Mouse (Mus musculus) MEL (cell line): ENCODE measurements at regions not wholly inside any gene's neighbourhood (a gene's known extent, or its start where the extent isn't known, plus 50 kb on each side); places are given as distances from the start of the nearest gene placed in this dataset.

ENCODE experiments used
- CTCF ChIP-seq, 3 experiments: IDR thresholded peaks in 2 of 3; conservative IDR thresholded peaks in 1 of 3; 2 replicates each; pipeline ENCODE4 v1.5.1; 2011 to 2012; ENCODE audit warnings: low read length in 3 of 3, low read depth in 2 of 3, mild to moderate bottlenecking in 2 of 3, improper control_type of control experiment in 1 of 3, inconsistent platforms in 1 of 3, mixed read lengths in 1 of 3, moderate library complexity in 1 of 3; ENCODE audit not compliant: control insufficient read depth in 1 of 3, insufficient read depth in 1 of 3, poor library complexity in 1 of 3, severe bottlenecking in 1 of 3
- EP300 ChIP-seq, 2 experiments: IDR thresholded peaks; 2 replicates each; pipeline ENCODE4 v1.6.1; 2011; ENCODE audit warnings: improper control_type of control experiment in 2 of 2, low read length in 2 of 2, low read depth in 1 of 2, mild to moderate bottlenecking in 1 of 2
- MAX ChIP-seq: IDR thresholded peaks from 2 replicates; pipeline ENCODE4 v1.6.1; 2011; ENCODE audit warnings: low read length, improper control_type of control experiment
- MYB ChIP-seq: IDR thresholded peaks from 2 replicates; pipeline ENCODE4 v1.6.1; 2011; ENCODE audit warnings: mild to moderate bottlenecking, low read depth, low read length, improper control_type of control experiment
- NRF1 ChIP-seq: IDR thresholded peaks from 2 replicates; pipeline ENCODE4 v1.6.1; 2014; ENCODE audit warnings: low read depth, mild to moderate bottlenecking, inconsistent platforms, low read length, improper control_type of control experiment, moderate library complexity; ENCODE audit not compliant: poor library complexity, insufficient read depth, severe bottlenecking
- POLR2A ChIP-seq, 2 experiments: IDR thresholded peaks; 2 replicates each; pipeline ENCODE4 v1.6.1; 2011 to 2012; ENCODE audit warnings: low read length in 2 of 2, mild to moderate bottlenecking in 2 of 2, control low read depth in 1 of 2, improper control_type of control experiment in 1 of 2, low read depth in 1 of 2, moderate library complexity in 1 of 2; ENCODE audit not compliant: control insufficient read depth in 1 of 2, insufficient read depth in 1 of 2, poor library complexity in 1 of 2
- SMC3 ChIP-seq: IDR thresholded peaks from 2 replicates; pipeline ENCODE4 v1.6.1; 2011; ENCODE audit warnings: low read depth, low read length, improper control_type of control experiment
- TCF12 ChIP-seq: IDR thresholded peaks from 2 replicates; pipeline ENCODE4 v1.6.1; 2014; ENCODE audit warnings: low read depth, mild to moderate bottlenecking, inconsistent platforms, low read length, improper control_type of control experiment, moderate library complexity
- USF2 ChIP-seq, 2 experiments: IDR thresholded peaks; 2 replicates each; pipeline ENCODE4 v1.6.1; 2011 to 2012; ENCODE audit warnings: improper control_type of control experiment in 2 of 2, low read length in 2 of 2, borderline replicate concordance in 1 of 2, inconsistent platforms in 1 of 2, low read depth in 1 of 2, mild to moderate bottlenecking in 1 of 2; ENCODE audit not compliant: insufficient read depth in 1 of 2

- no peak for TF ChIP-seq USF2 (IDR thresholded peaks at IDR 0.05; ENCODE audit: borderline replicate concordance in 1 of 2, insufficient read depth in 1 of 2, low read depth in 1 of 2, low read length in 2 of 2)
- TF ChIP-seq CTCF (IDR thresholded peaks at IDR 0.05 in 2 of 3, conservative IDR thresholded peaks at IDR 0.05 in 1 of 3; ENCODE audit: control insufficient read depth in 1 of 3, insufficient read depth in 1 of 3, low read depth in 2 of 3, low read length in 3 of 3, poor library complexity in 1 of 3, severe bottlenecking in 1 of 3), result no peak
- no peak for TF ChIP-seq EP300 (IDR thresholded peaks at IDR 0.05; ENCODE audit: low read depth in 1 of 2, low read length in 2 of 2)
- TF ChIP-seq POLR2A (IDR thresholded peaks at IDR 0.05; ENCODE audit: control insufficient read depth in 1 of 2, insufficient read depth in 1 of 2, low read depth in 1 of 2, low read length in 2 of 2, poor library complexity in 1 of 2), result no peak
- TF ChIP-seq TCF12, result no peak
- no peak for TF ChIP-seq MAX
- no peak for TF ChIP-seq NRF1
- no peak for TF ChIP-seq SMC3
- TF ChIP-seq MYB, result no peak
These were observed 345.3 kb upstream of the Fign start for GRCm38 (mm10) chr2:64443171-64443570.
